Mouse (Mus musculus): ENCODE results near the gene C530008M17Rik.

The C530008M17Rik gene

DNA sequence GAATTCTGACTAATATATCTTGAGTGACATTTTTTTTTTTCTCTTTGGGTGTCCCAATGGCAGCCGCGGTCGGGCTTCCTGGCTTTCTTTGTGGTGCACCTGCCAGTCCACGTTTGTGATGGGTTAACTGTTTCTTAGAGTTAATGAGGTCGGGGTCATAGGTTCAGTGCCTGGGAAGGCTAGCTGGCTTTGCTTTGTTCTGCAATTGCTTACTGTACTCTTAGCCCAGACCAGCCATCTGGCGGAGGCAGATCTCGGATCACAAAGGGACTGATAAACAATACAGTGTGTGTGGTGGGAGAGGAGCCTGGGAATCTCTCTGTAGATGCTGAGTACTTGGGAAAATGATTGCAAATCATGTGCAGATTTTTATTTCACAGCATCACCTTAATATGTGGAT, 9.1 kb downstream of the C530008M17Rik start:
- peak; percentile 54 for DNase-seq

DNA sequence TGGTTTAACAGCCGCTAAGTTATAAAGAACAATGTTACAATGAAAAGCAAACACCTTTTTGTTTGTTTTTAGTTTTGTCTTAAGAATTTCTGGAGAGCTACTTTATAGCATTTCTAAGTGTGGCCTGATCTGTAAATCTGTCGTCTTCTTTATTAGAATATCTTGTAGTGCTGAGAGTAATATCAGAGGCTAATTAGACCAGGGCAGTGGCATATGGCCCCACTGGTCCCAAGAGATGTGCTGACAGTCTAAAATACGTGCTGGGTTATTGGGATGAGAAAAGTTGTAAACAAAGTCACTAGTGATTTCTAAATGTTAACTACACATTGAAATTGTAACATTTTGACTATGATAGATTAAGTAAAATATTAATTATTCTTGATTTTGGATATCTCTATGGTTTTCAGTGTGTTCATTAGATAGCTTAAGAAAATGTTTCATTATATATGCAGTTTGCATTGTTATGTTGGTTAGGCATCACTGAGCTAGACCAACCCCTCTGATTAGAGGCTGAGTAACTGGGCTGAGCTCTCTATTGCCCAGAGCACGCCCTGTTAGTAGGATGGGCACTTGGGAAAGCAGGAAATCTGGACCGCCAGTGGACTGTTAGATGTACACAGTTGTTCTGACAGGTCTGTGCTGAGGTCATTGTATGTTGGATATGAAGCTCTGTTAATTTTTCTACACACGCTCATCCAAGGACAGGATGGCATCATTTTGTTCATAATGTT, 9.9 kb downstream of the C530008M17Rik start:
- DNase-seq, result no peak

DNA sequence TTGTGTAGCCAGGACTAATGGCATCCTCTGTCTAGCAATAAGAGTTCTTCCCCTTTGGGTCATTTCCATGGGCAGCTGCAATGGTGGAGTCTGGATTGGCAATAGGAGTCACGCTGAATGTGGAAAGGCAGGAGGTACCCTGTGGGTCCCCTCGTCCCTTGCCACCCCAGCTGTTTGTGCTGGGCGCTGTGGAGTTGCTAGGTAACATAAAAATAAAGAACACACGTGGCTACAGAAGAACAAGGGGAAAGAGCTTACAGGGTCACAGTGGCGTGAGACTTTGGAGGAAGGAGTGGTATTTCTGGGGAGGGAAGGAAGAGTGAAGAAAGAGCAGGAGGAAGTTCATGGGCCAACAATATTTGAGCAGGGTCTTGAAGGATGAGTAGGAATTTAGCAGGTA, 11.8 kb downstream of the C530008M17Rik start:
- no peak for DNase-seq

DNA sequence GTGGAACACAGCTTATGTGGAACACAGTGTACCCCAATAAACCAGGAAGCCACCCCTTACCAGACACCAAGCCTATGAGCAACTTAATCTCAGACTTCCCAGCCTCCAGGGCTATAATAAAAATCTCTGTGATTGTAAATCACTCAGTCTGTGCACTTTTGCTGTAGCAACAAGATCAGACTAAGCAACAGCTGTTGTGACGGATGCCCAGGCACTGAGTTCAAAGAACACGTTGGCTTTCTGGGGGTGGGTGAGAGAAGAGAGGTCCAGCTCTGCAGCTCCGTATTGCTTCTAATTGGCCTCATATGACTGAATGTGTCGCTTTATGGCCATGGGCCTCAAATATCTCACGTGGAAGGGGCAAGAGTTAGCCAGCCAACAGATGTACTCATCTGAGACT, 12.2 kb downstream of the C530008M17Rik start:
- DNase-seq, result no peak

DNA sequence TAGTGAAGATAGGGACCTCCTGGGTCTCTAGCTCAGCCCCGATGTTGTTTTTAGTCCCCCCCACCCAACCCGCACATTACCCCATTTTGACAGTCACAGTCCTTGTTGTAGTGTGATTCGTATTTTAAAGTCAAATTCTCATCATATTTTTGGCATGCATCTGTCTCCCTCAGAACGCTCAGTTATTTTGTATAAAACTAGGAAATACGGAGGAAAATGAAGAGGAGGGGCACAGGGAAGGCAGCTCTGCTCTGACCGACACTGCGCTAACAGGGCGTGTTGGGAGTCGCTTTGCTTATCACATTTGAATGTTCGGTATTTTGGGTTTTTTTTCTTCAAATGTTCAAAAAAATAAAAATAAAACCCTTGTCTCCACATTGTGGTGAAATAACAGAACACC, 13.9 kb downstream of the C530008M17Rik start:
- DNase-seq, result no peak

DNA sequence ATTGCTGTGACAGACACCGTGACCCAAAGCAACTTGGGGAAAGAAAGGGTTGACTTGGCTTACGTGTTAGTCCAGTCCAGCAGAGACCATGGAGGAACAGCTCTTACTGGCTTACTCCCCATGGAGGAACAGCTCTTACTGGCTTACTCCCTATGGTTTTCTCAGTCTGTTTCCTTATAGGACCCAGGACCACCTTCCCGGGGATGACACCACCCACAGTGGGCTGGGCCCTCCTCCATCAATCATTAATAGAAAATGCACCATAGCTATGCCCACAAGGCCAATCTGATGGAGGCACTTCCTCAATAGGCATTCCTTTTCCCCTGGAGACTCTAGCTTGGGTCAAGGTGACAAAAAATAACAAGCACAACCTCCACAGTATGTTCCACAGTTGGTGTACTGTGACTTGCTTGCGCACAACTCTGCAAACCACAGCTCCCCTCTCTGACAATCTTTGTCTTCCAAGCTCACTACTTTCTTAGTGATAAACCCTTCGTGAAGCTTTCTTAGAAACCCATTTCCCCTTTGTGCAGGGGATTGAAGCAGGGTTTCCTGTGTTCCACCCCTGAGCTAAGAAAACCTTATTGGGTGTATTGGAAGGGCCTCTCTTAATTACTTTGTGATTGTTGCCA, 17.8 kb downstream of the C530008M17Rik start:
- DNase-seq, result no peak

DNA sequence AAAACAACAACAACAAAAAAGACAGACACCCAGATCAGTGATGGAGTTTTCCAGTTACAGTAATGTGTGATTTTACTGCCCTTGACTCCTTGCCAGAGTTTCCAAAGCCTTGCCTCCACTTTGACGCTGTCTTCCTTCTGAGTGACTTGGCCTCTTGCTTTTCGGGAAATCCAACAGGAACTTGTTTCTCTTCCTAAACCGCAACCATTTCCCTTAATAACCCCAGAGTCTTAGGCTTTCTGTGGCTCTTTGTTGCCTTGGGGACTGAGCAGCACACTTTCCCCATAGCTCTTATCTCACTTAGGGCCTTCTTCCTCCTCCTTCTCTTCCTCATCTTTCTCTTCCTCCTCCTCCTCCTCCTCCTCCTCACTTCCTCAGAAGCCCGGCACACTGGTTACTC, 19.1 kb downstream of the C530008M17Rik start:
- DNase-seq, result no peak

DNA sequence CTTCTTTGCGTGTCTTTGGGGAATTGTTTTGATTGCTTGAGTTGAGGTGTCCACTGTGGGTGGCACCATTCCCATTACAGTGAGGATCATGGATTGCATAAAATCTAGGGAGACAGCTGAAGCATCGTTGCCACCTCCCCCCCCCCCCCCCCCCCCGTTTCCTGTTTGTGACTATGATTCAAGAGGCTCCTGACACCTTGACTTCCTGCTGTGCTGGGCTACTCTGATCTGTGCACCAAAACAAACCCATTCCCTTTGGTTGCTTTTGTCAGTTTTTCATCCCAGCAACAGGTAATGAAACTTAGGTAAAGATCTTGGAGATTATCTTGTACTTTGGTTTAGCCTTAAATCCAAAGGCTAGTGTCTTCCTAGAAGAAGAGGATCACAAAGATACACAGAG, 24.6 kb downstream of the C530008M17Rik start:
- DNase-seq, result no peak

DNA sequence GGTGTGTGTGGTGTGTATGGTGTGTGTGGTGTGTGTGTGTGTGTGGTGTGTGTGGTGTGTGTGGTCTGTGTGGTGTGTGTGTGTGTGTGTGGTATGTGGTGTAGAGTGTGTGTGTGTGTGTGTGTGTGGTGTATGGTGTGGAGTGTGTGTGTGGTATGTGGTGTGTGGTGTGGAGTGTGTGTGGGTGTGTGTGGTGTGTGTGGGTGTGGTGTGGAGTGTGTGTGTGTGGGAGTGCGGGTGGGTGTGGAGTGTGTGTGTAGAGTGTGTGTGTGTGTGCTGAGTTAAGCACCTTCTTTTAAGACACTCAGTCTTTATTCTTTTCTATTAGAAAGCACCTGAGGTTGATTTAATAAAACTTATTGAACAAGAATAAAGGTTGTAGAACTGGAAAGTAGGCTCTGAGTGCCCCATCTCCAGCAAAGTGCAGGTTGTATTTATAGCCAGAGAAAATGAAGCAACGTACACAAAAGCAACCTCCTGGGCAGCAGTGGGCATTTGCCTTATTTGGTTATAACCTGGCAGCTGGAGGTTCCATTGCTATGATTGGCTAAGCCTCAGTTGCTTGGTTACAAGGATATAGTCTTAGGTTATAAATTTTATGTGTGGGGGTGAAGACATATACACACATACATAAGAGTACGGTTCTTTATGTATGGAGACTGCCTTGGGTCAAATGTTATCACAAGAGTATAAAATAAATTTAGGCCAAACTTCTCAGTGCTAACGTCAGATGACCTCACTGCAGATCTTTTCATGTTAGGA, 25.8 kb downstream of the C530008M17Rik start:
- no peak for DNase-seq

DNA sequence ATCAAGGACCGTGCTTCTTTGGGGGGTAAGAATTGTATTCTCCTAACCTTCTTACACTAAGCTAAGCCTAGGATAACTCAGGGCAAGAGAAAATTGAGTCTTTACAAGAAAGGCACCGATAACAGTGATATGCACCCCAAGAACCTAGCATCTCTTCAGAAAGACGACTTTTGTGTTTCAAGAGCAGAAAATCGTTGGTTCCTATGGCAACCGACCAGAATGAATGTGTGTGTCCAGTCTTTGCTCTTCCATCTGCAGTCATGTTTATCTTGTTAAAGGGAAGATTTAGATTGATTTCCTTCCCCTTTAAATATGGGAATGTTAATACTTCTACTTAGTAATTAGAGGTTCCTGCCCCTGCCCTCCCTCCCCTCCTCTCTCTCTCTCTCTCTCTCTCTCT, 27.1 kb downstream of the C530008M17Rik start:
- DNase-seq, result no peak

DNA sequence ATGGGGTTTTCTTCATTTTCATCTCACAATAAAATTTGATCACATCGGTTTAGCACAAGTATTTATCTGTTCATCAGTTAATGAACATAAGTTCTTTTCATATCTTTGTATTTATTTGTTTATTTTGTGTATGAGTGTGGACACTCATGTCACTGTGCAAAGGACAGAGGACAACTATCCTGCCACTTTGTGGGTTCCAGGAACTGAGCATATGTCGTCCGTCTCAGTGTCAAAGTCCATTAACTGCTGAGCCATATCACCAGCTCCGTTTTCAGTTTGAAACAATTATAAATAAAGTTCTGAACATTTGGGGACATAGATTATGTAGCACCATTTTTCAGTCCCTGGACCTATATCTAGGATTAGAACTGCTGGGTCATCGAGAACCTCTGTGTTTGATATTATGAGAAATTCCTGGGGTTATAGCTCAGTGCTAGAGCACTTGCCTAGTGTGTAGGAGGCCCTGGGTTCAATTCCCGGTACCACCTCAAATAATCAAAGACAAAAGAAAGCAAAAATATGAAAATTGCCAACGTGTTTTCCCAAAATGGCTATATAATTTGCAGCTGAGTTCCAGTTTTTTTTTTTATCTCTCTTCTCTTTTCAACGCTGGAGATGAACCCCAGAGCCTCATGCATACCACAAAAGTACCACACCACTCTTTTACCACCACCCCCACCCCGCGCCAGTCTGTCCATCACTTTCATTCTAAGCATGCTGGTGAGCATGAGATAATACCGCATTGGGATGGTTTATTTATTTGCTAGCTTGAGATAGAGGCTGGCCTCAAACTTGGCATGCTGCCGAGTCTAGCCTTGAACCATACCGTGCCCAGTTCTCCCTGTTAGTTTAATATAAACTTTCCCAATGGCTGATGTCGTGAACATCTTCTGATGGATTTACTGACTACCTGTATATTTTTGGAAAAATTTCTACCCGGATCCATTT, 28.6 kb downstream of the C530008M17Rik start:
- DNase-seq, result no peak

DNA sequence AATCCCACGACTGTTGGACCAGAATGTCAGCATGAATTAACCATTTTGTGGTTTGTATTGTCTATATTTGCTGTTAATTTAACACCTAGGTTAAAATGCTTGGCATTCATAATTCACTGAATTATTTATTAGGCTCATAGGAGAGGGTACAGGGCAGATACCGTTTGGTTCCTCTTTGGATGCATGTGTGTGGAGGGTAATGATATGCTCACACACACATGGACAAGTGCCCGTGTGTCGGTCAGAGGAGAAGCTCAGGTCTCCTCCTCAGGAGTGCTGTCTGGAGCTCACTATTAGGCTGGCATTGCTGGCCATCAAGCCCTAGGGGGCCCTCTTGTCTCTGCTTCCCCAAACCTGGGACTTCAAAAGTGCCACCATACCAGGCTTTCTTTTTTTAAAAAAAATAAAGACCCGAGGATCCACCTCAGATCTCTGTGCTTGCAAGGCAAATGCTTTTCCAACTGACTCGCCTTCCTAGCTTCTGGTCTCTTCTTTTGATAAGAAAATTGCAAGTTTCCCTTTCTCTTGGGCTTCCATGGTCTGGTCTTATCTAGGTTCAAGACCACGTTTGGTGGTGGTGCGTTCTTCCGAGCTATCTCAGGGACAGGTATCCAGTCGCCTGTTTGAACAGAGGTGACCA, 31.8 kb downstream of the C530008M17Rik start:
- DNase-seq, result no peak

DNA sequence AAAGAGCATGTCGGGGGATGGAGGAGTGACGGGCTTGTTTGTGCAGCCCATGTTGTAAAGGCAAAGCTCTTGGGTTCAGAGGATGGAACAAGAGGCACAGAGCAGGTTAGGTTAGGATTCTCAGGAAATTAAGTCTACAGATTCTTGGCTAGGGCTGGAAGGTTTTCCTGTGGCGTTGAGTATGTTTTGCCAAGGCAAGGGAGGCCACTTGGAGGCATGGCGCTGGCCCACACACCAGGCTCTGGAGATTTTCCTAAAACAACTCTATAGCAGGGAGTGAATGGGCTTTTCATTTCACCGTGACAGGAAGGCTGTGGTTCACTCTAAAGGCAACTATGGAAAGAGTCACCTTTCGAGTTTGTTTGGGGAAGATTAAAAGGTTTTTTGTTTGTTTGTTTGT, 32.3 kb downstream of the C530008M17Rik start:
- no peak for DNase-seq

DNA sequence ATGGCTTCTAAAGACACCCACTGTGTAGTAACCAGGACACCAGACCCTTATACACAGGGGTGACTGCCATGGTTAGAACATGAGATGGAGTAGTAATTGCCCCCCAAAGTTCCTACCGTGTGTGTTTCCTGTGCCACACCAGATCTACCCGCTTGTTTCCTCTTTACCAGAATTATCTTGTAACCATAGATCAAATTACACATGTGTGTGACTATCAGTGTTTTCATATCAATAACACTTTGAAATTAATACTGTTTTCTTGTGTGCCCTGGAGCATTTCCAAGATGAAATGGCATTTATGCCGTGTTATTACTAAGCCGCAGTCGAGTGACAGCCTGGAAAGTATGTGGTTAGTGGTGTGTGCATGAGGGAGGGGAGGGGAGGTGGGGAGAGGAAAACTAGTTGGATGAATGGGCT, 33.9 kb downstream of the C530008M17Rik start:
- DNase-seq, result no peak

DNA sequence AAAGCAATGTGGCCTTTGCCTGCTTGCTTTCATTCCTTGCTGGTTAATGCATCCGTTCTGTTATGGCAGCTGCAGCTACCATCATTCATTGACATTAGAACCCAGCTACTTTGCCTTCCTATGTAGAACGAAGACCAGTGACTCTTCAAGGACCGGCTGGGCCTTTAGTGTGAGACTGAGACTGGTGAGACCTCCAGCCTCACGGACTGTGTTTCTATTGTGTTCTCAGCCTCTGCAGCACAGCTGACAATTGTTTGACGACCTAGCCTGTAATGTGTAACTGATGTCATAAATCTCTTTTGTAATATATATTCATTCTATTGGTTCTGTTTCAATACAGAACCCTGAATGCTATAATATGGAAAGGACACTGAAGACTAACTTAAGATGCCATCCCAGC, 34.9 kb downstream of the C530008M17Rik start:
- DNase-seq, result no peak

DNA sequence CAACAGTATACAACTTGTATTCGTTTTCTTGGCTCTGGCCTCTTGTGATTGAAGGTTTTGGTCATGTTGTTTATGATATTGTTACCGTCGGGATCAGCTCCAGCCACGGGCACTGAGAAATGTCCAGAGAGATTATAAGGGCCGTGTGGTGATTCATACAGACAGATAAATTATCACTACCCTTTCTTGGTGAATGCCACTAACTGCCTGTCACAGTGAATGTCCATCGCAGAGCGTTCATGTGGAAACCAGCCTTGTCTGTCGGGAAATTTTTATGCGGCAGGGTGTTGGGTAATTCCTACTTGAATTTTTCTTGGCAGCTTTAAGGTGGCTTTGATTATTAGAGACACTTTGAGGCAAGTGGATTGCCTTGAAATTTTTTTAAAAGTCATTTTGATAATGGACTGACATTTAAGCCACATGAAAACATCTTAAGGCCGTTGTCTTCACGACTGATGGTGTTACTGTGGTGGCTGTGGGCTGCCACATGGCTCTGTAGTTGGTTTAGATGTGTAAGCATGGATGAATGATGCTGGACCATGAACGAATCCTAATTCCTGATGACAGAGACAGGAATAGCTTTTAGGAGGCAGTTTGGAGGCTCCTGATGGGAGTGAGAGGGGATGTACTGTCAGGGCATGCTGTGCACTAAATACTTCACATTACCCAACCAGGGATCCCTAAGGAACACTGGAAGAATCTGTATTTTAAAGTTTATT, 35.6 kb downstream of the C530008M17Rik start:
- no peak for DNase-seq

DNA sequence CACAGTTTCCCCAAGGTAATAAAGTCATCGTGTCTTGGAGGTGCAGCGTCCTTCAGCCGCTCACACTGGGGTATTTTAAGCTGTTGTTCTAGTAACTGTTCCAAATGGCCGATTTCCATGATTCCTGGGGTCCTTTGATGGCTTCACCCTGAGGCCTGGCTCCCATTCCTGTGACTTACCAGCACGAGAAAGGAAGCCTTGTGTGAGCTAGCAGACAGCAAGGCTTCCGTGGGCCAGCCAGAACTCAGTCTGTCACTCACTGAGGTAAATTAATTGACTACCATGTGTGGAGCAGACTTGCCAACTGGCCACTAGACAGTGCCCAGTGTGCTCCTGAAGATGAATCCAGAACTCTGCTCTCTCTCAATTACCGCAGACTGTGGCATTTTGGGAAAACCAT, 41.2 kb downstream of the C530008M17Rik start:
- DNase-seq, result no peak

DNA sequence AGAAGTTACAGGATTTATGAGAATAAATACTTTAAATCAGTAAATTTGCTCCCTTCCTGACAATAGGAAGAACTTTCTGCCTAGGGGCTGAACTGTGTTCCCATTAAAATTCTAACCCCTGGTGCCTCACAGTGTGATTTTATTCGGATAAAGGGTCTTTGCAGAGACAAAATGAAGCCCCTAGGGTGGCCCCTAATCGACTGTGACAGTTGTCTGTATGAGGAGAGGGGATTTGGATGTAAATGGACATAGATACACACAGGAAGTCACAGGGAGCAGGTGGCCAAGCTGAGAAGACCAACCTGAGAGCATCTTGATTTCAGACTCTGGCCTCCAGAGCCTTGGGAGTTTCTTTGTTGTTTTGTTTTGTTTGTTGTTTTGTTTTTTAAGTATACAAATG, 41.9 kb downstream of the C530008M17Rik start:
- DNase-seq, result no peak

DNA sequence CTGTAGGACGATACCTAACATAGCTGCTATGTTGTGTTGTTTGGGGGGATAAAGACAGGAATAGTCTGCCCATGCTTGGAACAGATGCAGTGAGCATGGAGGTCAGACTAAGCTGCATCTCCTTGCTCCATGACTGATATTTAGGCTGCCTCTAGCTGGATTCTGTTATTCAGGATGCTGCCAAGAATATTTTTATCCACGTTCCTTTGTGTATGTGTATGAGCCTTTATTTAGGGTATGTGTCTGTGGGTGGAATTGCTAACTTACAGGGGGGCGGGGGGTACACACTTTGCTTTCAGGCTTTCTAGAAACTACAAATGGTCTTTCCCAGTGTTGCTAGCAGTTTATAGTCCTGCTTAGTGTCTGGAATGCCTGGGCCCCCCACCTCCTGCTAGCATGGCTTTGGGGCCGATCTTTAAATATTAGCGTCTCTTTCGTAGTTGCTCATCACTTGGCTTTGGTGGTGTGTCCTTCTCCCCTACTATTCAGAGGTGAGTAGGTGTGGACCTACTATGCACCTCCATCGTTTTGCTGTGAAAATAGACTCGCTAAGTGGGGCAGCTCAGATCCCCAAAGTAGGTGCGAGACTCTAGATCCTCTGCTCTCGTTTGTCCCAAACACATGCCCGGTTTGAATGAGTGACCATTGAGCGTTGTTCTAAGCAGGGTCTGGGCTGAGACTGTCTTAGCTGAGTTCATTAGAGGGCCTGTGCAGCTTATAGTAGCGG, 45.0 kb downstream of the C530008M17Rik start:
- DNase-seq, result no peak

DNA sequence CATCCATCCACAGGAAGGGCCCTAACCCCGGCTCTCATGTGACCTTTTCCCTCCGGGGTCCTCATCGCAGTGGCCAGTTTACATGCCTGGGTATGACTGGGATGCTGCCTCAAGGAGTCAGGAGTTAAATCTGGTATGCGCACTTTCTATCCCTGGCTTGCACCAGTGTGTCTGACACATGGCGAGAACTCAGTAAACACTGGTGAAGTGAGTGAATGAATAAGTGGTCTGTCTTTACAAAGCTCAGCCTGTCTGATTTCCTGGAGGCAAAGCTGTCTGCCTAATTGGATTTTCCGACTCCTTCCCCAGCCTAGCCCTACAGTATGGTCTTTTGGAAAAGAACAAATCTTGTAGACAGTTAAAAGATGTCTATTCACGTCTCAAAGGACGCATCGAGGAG, 45.8 kb downstream of the C530008M17Rik start:
- peak; percentile 5 for DNase-seq

DNA sequence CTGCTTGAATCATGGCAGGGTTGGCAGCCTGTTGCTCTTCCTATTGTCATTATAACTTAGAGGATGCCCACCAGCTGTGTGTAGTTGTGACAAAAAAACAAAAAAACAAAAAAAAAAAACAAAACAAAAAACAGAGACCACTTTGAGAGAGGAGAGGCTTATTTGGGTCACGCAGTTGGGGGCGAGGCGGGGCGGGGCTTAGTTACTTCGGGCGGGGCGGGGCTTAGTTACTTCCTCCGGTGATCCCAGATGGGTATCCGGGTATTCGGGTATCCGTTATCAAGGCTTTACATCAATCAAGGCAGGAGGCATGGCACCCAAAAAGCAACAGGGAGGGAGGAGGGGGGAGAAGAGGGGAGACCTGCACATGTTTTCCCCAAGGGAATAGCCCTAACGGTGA, 46.3 kb downstream of the C530008M17Rik start:
- peak; percentile 26 for DNase-seq
